Mouse (Mus musculus) regulatory T cell (primary cell): ENCODE data around the gene Il18bp.
"Not testable (repeated sequence)": the region's sequence is repeated elsewhere in the genome, so short reads cannot be mapped to it uniquely, and the experiment has no call there.

Experiments used
- in situ Hi-C: fragments of 300-600 bp; cut with MboI, MseI; formaldehyde crosslinking; loops from one replicate; pipeline ENCODE4 v1.15.1; 2025; ENCODE audit warnings: high pct_unique_total_duplicates

Il18bp gene

GRCm38 (mm10) chr7:102018590-102018989, at the start of gene Il18bp:
TSS of gene Il18bp (minus strand) at chr7:102018690.
- in situ Hi-C loops = no loop called here

DNA sequence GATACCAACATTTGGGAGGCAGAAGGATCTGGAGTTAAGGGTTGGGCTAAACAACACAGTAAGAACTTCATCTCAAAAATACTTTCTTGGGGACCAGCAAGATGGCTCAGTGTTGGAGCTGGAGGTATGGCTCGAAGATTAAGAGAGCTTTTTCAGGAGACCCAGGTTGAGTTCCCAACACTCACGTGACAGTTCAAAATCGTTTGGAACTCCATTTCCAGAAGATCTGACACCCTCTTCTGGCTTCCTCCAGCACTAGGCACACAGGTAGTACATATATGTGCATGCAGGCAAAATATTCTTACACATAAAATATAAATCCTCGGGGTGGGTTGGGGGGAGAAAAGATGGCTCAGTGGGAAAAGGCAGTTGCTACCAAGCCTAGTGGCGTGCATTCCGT, 47.9 kb upstream of the Il18bp start:
- in situ Hi-C loops = loop anchor here (5.0 kb wide), 1 partner anchor 139 kb away; no protein-coding TSS in a partner anchor

- in situ Hi-C loops = loop anchor here (5.0 kb wide), 1 partner anchor 138 kb away; no protein-coding TSS in a partner anchor
These were observed 46.8 kb upstream of the Il18bp start, which contains the start of the genes Rnf121, Xndc1 and Xntrpc for GRCm38 (mm10) chr7:102065046-102065891. TSS of gene Rnf121 (minus strand) at chr7:102065469. TSS of gene Xndc1 (plus strand) at chr7:102065511. TSS of gene Xntrpc (plus strand) at chr7:102065713.

GRCm38 (mm10) chr7:102064655-102065045, 46.2 kb upstream of the Il18bp start:
- in situ Hi-C loops = loop anchor here (5.0 kb wide), 1 partner anchor 137 kb away; no protein-coding TSS in a partner anchor

DNA sequence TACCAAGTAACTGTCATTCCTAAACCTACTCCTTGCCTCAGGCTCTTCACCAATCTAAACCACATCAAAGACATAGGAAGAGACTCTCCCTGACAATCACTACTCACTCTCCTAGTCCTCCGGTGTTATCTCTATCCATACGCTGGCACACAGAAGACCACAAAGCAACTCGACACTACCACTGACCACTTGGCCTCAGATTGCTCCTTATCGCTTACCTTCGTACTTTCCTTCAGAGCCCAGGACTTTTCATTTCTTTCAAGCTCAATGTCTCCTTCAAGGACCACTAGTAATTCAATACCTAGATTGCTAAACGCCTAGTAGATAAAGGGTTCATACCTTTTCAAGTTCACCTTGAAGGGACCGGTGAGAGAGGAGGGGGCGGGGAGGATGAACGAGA, 45.4 kb upstream of the Il18bp start:
- in situ Hi-C loops = no loop called here

DNA sequence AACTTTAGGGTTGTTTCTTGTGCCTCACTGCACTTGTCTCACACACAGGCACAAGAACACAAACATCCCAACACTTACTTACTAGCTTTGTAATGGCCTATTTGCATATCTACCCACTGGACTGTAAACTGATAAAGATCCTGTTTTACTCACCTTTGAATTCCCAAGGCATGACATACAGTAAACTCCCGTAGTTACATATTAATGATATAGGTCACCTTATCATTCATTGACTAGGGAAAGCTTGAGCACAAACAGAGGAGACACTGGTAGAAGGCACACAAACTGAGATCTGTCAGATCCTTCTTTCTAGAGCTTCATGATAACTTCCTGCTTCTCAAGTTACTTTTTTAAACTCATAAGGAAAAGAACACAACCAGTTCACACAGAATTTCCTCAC, 43.7 kb upstream of the Il18bp start:
- in situ Hi-C loops = no loop called here

DNA sequence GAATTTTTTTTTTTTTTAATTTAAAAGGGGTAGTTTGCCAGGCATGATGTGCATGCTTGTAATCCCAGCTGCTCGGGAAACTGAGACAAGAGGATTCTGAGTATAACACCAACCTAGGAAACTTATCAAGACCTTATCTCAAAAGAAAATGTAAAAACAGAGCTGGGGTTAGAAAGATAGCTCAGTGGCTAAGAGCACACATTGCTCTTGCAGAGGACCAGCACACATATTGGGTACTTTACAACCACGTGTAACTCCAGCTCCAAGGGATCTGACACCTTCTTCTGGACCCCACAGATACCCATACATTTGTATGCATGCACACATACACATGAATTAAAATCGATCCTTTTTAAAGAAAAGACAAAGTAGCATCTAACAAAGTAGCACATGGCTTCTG, 42.9 kb upstream of the Il18bp start:
- in situ Hi-C loops = no loop called here

- in situ Hi-C loops = not testable (repeated sequence)
These were observed 30.0 kb upstream of the Il18bp start for GRCm38 (mm10) chr7:102048524-102048923.

DNA sequence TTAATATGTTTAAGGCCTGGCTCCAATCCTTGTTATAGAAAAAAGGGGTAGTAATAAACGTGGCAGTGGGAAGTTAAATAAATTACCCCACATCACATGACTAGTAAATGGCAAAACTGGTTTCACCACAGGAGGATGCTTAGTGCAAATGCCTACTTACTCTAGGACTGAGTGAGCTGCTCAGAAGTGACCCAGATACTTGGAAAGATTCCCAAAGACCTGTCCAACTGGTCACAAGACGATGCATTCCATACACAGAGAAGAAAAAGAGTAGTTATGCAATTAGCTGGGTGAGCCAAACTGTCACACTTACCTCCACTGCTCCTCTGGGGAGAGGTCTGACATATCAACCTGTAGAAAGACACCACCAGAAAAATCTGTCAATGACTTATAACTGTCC, 23.8 kb upstream of the Il18bp start:
- in situ Hi-C loops = no loop called here

DNA sequence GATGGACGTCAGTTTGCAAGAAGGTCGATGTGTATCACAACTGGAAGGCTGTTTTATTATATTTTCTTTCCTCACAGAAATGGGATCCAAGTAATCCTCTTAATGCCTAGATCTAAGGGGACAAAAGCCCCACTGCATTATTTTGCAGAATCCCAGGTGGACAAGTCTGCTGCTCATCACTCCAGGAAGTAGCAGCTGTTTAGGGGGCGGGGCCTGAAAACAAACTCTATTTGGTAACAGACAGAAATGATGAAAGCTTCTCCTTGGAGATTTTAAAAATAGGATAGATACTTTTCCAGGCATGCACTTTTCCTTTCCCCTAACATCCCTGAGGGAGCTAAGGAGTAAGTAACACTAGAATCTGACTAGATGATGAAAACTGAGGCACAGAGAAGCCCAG, 18.8 kb upstream of the Il18bp start:
- in situ Hi-C loops = no loop called here

GRCm38 (mm10) chr7:102035534-102035933, 17.0 kb upstream of the Il18bp start:
- in situ Hi-C loops = no loop called here

DNA sequence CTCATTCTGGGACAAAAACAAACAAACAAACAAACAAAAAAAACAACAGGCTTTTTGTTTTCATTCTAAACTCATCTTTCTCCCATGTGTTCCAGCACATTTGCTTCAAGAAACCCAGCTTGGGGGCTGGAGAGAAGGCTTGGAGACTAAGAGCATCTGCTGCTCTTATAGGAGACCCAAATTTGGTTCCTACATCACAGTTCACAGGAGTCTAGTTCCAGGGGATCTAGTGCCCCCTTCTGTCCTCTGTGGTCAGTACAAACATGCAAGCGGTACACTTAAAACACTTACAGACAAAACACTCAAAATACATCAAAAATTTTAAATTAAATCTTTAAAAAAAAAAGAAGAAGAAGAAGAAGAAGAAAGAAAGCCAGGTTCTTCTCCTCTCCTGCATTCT, 16.4 kb upstream of the Il18bp start:
- in situ Hi-C loops = no loop called here

GRCm38 (mm10) chr7:102025187-102026119, 7.0 kb upstream of the Il18bp start:
- in situ Hi-C loops = no loop called here

- in situ Hi-C loops = no loop called here
These were observed 5.3 kb upstream of the Il18bp start for GRCm38 (mm10) chr7:102023821-102024220.

GRCm38 (mm10) chr7:102020934-102021333, 2.4 kb upstream of the Il18bp start:
- in situ Hi-C loops = not testable (repeated sequence)

DNA sequence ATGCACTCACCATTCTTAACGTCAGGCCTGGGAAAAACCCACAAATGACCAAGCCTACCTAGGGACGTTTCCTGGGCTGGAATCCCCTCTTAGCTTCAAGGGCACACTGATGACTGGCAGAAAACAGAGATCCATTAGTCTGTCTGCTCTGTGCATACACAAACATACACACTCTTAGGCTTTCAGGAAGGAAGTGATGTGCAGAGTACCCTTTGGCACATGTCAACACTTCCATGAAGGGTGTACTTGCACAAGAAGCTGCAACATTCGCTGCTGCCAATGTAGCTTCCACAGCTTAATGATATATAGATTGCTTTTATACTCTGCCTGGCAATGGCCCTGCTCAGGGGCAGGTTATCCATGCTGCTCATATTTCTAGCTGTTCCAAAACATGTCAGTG, 872 bp upstream of the Il18bp start:
- in situ Hi-C loops = no loop called here

DNA sequence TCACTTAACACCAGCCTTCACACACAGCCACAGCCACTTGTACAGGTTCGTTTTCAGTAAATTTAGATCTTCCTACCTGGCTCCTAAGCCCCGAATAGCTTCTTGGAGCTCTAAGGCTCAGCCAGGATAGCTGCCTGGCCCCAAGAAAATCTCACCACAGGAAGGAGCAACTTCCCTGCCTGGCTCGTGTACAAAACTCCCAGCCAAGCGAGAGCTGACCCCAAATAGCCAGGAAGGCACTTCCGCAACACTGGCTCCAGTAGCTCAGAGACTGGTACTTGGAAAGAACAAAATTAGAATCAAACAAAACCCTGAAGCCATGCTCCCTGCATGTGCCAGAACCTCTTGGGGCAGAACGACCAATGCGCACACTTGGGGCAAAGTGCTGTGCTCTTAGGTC, 456 bp downstream of the Il18bp start:
- in situ Hi-C loops = no loop called here

DNA sequence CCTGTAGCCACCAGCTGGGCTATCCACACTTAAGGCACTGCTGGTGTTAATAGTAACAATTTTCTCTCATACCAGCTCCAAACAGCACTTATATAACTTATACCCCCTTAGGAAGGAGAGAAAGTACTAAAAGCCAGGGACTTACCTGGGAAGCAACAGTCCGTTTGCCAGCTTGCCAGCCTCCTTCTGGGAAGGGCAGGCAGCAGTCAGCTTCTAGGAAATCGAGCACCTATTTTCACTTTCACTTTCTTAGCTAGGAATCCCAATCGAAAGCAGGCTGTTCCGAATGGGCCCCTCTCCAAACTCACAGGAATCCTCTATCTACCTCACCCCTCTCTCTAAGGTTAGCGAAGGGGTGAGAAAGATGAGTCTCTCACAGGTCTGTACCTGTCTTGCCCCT, 1.0 kb downstream of the Il18bp start:
- in situ Hi-C loops = no loop called here

GRCm38 (mm10) chr7:102016936-102017335, 1.6 kb downstream of the Il18bp start:
- in situ Hi-C loops = no loop called here

GRCm38 (mm10) chr7:102014995-102015394, 3.5 kb downstream of the Il18bp start:
- in situ Hi-C loops = no loop called here

DNA sequence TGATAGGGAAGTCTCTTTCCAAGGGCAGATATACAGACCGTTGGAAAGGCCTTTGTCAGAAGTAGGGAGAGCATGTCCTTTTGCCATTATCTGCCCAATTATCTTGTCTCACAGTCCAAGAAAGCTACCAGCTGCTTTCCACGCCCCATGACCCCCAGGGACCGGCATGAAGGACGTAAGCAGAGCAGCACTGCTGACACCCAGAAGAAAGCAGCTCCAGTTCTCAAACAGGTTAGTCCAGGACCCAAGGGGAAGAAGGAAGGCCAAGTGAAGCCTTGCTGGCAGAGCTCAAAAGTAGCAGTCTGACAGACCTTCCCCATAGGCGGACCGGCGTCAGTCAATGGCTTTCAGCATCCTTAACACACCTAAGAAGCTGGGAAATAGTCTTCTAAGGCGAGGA, 5.1 kb downstream of the Il18bp start:
- in situ Hi-C loops = no loop called here

GRCm38 (mm10) chr7:102011855-102012254, 6.6 kb downstream of the Il18bp start:
- in situ Hi-C loops = no loop called here
